Mouse (Mus musculus): ENCODE results near the gene Prdm15. TPM values are rescaled to one million over a fixed set of nuclear protein-coding genes. Genes with fewer than 3 reads are reported as not detected.

Prdm15 gene
- polyA plus RNA-seq, 1 experiment, result 11.0 TPM

GRCm38 (mm10) chr16:97828207-97828606 is 23.4 kb downstream of the Prdm15 start:
- Histone ChIP-seq H3K4me3 (replicated peaks; ENCODE audit: extremely low read depth, low read depth, low read length) (no peak overlapping the region), H3K4me1 (ENCODE audit: control insufficient read depth, insufficient read depth, low read length) (no peaks in the 10 kb centered on the region)
- 97% methylated on average over 1 of the region's 1 CpGs for WGBS
- no peak for TF ChIP-seq POLR2A (IDR thresholded peaks at IDR 0.05; ENCODE audit: borderline replicate concordance, extremely low read depth, low read depth, low read length)
- TF ChIP-seq CTCF (IDR thresholded peaks at IDR 0.05; ENCODE audit: insufficient read depth, low read length), result no peak
- no peak for DNase-seq

DNA sequence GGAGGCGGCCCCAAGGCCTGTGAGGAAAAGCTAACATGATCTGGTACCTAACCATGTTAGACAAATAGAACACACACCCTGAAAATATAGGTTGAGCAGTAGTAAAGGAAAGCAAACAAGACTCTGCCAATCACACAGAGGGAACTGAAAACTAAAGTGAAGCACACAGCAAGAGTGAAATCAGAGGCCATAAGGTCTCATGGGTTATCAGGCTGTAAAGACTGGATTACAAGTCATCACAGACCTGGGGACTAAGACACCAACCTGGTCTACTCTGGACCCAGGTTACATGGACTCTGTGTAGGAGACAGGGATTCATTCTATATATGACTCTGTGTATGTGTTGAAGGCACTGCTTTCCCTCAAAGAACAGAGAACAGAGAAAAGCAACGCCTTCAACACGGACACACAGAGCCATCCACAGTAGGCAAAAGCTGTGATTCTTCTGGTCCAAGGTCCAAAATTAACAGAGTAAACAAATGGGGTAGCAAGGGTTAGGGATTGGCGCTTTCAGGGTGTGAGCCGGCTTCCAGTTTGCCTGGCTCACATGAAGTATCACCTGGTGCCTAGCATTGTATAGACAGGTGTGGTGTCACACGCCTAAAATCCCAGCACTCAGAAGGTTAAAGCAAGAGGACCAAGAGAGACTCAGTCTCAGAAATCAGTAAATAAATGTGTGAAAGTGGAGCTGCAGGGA is 28.2 kb downstream of the Prdm15 start:
- 87% methylated on average over 6 of the region's 6 CpGs for WGBS
- no peak for DNase-seq
- H3K4me1 ChIP-seq (ENCODE audit: control insufficient read depth, insufficient read depth, low read length), result no peaks in the 10 kb centered on the region; the same call in 1 of the 2 replicates
- H3K4me3 ChIP-seq (replicated peaks; ENCODE audit: extremely low read depth, low read depth, low read length), result no peak overlapping the region
- TF ChIP-seq POLR2A (IDR thresholded peaks at IDR 0.05; ENCODE audit: borderline replicate concordance, extremely low read depth, low read depth, low read length) (no peak), CTCF (IDR thresholded peaks at IDR 0.05; ENCODE audit: insufficient read depth, low read length) (no peak)

DNA sequence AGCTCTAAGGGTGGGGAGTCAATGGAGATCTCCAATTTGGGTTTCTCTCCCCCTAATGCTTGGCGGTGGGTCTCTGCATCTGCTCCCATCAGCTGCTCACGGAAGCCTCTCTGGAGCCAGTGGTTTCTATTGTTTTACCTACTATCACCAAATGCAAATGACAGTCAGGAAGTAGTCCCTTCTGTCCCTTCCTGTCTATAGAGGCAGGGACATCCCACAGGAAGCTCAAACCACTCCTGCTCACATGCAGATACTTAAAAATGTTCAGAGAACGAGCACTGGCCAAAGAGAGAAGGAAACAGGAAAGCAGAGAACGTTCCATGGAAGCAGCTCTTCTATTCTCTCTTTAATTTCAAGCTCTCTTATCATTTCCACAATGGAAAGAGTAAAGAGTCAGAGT is 32.1 kb downstream of the Prdm15 start:
- no peaks in the 10 kb centered on the region; the same call in 1 of the 2 replicates for H3K4me1 ChIP-seq (ENCODE audit: control insufficient read depth, insufficient read depth, low read length)
- no peak for TF ChIP-seq CTCF (IDR thresholded peaks at IDR 0.05; ENCODE audit: insufficient read depth, low read length)
- no peak for TF ChIP-seq POLR2A (IDR thresholded peaks at IDR 0.05; ENCODE audit: borderline replicate concordance, extremely low read depth, low read depth, low read length)
- WGBS, result 53% methylated on average over 4 of the region's 4 CpGs
- H3K4me3 ChIP-seq (replicated peaks; ENCODE audit: extremely low read depth, low read depth, low read length), result no peak overlapping the region
- no peak for DNase-seq

- no peak for DNase-seq
- WGBS, result 80% methylated on average over 1 of the region's 1 CpGs
- Histone ChIP-seq H3K4me3 (replicated peaks; ENCODE audit: extremely low read depth, low read depth, low read length) (no peak overlapping the region), H3K4me1 (ENCODE audit: control insufficient read depth, insufficient read depth, low read length) (no peaks in the 10 kb centered on the region; the same call in 1 of the 2 replicates)
- TF ChIP-seq POLR2A (IDR thresholded peaks at IDR 0.05; ENCODE audit: borderline replicate concordance, extremely low read depth, low read depth, low read length), result no peak
- TF ChIP-seq CTCF (IDR thresholded peaks at IDR 0.05; ENCODE audit: insufficient read depth, low read length), result no peak
Measured at GRCm38 (mm10) chr16:97817414-97817813, 34.2 kb downstream of the Prdm15 start.

DNA sequence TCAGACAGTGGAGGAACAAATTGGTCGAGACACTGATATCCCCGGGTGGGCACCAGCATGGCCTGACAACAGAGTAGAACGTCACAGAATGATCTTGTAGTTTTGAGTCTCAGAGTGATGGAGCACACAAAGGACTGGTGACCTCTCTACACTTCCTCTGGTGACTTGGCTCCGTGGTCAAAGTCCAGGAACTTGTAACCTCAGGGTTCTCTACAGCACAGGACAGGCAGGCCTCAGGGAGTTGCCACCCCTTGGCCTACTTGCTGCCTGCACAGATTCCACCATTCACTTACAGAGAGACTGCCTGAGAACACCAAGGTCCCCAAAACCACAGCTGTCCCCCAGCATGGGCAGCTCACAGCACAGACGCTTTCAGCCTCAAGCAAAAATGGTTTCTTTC is 36.4 kb downstream of the Prdm15 start:
- Histone ChIP-seq H3K4me1 (ENCODE audit: control insufficient read depth, insufficient read depth, low read length) (no peaks in the 10 kb centered on the region; the same call in 1 of the 2 replicates), H3K4me3 (replicated peaks; ENCODE audit: extremely low read depth, low read depth, low read length) (no peak overlapping the region)
- DNase-seq, result no peak
- TF ChIP-seq POLR2A (IDR thresholded peaks at IDR 0.05; ENCODE audit: borderline replicate concordance, extremely low read depth, low read depth, low read length), result no peak
- TF ChIP-seq CTCF (IDR thresholded peaks at IDR 0.05; ENCODE audit: insufficient read depth, low read length), result no peak
- 84% methylated on average over 5 of the region's 5 CpGs for WGBS

DNA sequence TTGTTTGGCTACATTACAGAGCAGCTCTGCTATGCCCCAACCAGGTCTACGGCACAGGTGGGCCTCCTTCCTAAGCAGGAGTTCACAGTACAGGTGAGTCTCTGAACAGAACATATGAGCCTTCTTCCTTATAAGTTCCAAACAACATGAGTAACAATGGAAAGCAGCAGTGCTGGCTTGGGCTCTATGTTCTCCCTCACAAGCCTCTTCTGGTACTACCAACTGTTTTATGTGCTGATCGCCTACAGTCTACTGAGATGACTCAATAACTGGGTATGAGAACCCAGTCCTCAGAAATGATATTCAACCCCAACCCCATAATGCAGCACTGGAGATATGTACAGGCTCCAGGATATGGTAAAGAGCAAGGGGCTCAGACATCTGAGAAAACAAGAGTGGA is 37.6 kb downstream of the Prdm15 start:
- no peaks in the 10 kb centered on the region for H3K4me1 ChIP-seq (ENCODE audit: control insufficient read depth, insufficient read depth, low read length)
- TF ChIP-seq POLR2A (IDR thresholded peaks at IDR 0.05; ENCODE audit: borderline replicate concordance, extremely low read depth, low read depth, low read length) (no peak), CTCF (IDR thresholded peaks at IDR 0.05; ENCODE audit: insufficient read depth, low read length) (no peak)
- H3K4me3 ChIP-seq (replicated peaks; ENCODE audit: extremely low read depth, low read depth, low read length), result no peak overlapping the region
- 98% methylated on average over 2 of the region's 2 CpGs for WGBS
- no peak for DNase-seq

DNA sequence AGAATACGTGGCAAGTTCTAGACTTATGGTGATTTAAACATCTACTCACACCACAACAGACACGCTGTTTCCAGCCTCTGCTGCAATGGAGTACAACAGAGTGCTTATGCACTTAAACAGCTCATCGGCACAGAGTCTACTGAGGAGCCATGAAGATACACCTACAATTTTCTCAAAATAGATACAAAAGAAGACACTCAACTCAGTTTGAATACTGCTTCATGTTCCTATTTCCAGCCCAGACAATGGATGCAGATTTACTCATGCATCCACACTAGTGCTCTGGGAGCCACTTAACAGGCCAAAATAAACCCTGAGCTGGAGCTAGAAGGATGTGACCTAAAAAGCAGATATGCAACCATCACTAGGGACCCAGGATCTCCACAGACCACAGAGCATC is 42.8 kb downstream of the Prdm15 start:
- 98% methylated on average over 3 of the region's 3 CpGs for WGBS
- TF ChIP-seq POLR2A (IDR thresholded peaks at IDR 0.05; ENCODE audit: borderline replicate concordance, extremely low read depth, low read depth, low read length) (no peak), CTCF (IDR thresholded peaks at IDR 0.05; ENCODE audit: insufficient read depth, low read length) (no peak)
- DNase-seq, result no peak
- Histone ChIP-seq H3K4me1 (ENCODE audit: control insufficient read depth, insufficient read depth, low read length) (no peaks in the 10 kb centered on the region), H3K4me3 (replicated peaks; ENCODE audit: extremely low read depth, low read depth, low read length) (no peak overlapping the region)

DNA sequence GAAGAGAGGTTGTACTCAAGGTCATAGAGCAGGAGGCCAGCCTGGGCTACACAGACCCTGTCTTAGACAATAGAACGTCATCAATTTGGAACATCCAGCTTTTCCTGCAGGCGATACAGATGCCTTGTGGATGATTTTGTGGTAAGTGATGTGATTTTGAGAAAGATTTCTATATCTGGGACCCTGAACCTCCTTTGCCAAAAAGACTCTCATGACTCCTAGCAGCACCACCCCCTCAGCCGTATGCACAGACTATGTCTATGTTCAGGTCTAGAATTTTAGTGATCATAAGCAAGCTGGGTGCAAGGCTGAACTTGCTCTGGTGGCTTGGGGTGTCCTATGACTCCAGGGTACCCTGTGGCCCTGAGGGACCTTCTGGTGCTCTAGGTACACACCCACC is 46.0 kb downstream of the Prdm15 start:
- 95% methylated on average over 3 of the region's 3 CpGs for WGBS
- Histone ChIP-seq H3K4me3 (replicated peaks; ENCODE audit: extremely low read depth, low read depth, low read length) (no peak overlapping the region), H3K4me1 (ENCODE audit: control insufficient read depth, insufficient read depth, low read length) (no peaks in the 10 kb centered on the region)
- DNase-seq, result no peak
- no peak for TF ChIP-seq CTCF (IDR thresholded peaks at IDR 0.05; ENCODE audit: insufficient read depth, low read length)

DNA sequence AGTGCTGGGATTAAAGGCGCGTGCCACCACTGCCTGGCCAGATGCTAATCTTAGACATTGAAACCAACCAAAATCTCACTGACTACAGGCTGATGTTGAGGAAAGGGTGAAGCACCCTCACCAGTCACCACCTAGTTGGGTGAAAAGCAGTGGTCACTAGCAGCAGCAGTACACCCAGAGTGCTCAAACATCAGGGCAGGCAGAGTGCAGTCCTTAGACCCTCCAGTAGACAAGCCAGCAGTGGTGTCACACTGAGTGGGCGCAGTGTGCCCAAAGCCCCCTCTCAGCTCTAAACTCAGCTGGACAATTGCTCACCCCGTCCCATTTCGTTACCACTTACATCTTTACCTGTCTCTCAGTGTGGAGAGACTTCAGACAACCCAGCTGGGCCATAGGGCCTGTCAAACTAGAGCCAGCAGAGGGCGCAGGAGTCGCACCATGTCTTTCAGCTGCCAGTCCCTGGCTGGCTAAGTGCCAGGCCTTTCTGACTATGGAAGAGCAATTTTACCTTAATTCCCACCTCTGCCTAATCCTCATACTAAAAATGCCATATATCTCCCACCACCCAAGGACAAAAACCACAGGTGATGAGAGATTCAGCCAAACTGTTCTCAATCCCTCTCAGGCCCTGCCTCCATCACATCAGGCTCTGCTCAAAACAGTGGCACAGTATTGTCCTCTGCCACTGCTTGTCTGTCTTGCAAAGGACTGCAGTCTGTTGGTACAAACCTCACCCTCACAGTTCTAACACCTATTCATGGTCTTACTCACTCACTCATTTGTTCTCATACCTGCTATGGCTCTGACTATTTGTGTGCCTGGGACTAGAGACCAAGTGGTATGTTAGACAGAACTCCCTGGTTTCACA is 46.7 kb downstream of the Prdm15 start:
- H3K4me1 ChIP-seq (ENCODE audit: control insufficient read depth, insufficient read depth, low read length), result no peaks in the 10 kb centered on the region
- WGBS, result 74% methylated on average over 7 of the region's 7 CpGs
- H3K4me3 ChIP-seq (replicated peaks; ENCODE audit: extremely low read depth, low read depth, low read length), result no peak overlapping the region
- TF ChIP-seq CTCF (IDR thresholded peaks at IDR 0.05; ENCODE audit: insufficient read depth, low read length), result peak; percentile 71
- no peak for TF ChIP-seq POLR2A (IDR thresholded peaks at IDR 0.05; ENCODE audit: borderline replicate concordance, extremely low read depth, low read depth, low read length)
- peak; percentile 78 for DNase-seq
